Comparison of ENCODE assay signal across 8 mouse cellular contexts in genomic region chr9:13510621-13511369, GRCm38 (mm10).
DNase-seq lines count a peak whose midpoint lies in the region; ATAC-seq lines count a peak whose summit lies in the region.

No protein-coding gene starts in this region.

- intact Hi-C loops in left cerebral cortex, postnatal 14 days (cut with DNase I), result no loop called here

- no peak overlapping the region for H3K27ac ChIP-seq in forebrain, embryonic 15.5 days (replicated peaks)

- H3K4me1 ChIP-seq in forebrain, embryonic 15.5 days, result no peaks in the 10 kb centered on the region

- H3K9me3 ChIP-seq in forebrain, embryonic 15.5 days, result no peaks in the 10 kb centered on the region

- no peak overlapping the region for H3K9ac ChIP-seq in forebrain, embryonic 15.5 days (replicated peaks)

- no peak overlapping the region for H3K4me3 ChIP-seq in forebrain, embryonic 15.5 days

- WGBS in forebrain, embryonic 15.5 days, result 74% methylated on average over 5 of the region's 5 CpGs

- H3K27me3 ChIP-seq in forebrain, embryonic 15.5 days, result no peaks in the 10 kb centered on the region

- ATAC-seq in forebrain, embryonic 15.5 days (replicated peaks), result no peak

- DNase-seq in cerebellum, postnatal 10 days, result peak; percentile 52 to 67
- DNase-seq in cerebellum, adult 11 months, result no peak
- peak; percentile 66 for DNase-seq in urinary bladder, postnatal 14 days (ENCODE audit: low spot score)
- DNase-seq in urinary bladder, postnatal 10 days (ENCODE audit: low spot score), result no peak
- peak; percentile 55 to 66 for DNase-seq in left cerebral cortex, postnatal 14 days (ENCODE audit: low spot score in 2 of 2)
- DNase-seq in testis, postnatal 14 days (ENCODE audit: low spot score), result peak; percentile 67
- DNase-seq in thymus, postnatal 4 days, result no peak

- no peak overlapping the region for H3K4me2 ChIP-seq in forebrain, embryonic 15.5 days (replicated peaks)

- no peaks in the 10 kb centered on the region for H3K36me3 ChIP-seq in forebrain, embryonic 15.5 days

Comparison
In these comparisons a context has a peak if more than half of its experiments do, and no peak if none do; other contexts are left out.
1. DNase-seq: peak in cerebellum, postnatal 10 days (2 of 2), urinary bladder, postnatal 14 days (single experiment), left cerebral cortex, postnatal 14 days (2 of 2) and testis, postnatal 14 days (single experiment); none in cerebellum, adult 11 months (single experiment), urinary bladder, postnatal 10 days (single experiment) and thymus, postnatal 4 days (single experiment).